In the genomic region with DNA sequence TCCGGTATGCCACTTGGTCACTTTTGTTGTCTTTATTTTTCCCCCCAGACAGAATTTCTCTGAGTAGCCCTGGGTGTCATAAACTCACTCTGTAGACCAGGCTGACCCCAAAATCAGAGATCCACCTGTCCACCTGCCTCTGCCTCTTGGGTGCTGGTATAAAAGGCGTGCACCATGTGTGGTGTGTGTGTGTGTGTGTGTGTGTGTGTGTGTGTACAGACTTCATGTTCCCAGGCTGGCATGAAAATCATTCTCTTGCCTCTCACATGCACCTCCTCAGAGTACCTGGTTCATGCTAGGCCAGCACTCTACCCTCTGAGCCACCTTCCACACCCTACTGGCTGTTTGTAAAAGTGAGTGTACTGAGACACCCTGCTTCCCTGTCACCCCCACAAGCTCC, we compare ENCODE assay signal across 17 mouse cellular contexts.
"Had no signal": no experiment of that assay in that cellular context is flagged by ENCODE, and none has a peak within 500 bp of the region (broad histone marks: within the 10 kb centered on the region; RNA-seq: fewer than 3 reads in every experiment).

No protein-coding gene starts in this region.

- H3K27me3 ChIP-seq: midbrain, embryonic 12.5 days; midbrain, embryonic 15.5 days; neural tube, embryonic 13.5 days; neural tube, embryonic 15.5 days had no signal

- H3K27ac ChIP-seq: liver, embryonic 12.5 days; liver, embryonic 14.5 days; midbrain, embryonic 12.5 days; midbrain, embryonic 15.5 days; neural tube, embryonic 13.5 days; neural tube, embryonic 15.5 days had no signal

- DNase-seq: lung, adult 18-20 months; lung, embryonic 14.5 days; lung, postnatal 10 days; retina, postnatal 1 day; right cerebral cortex, adult 18-20 months; right cerebral cortex, postnatal 25 days; right cerebral cortex, postnatal 4 days; spleen, adult 18-20 months; thymus, adult 2 months; thymus, postnatal 14 days had no signal

- ATAC-seq: liver, embryonic 12.5 days; midbrain, embryonic 15.5 days had no signal

- H3K36me3 ChIP-seq: liver, embryonic 12.5 days; midbrain, embryonic 12.5 days; midbrain, embryonic 15.5 days; neural tube, embryonic 13.5 days; neural tube, embryonic 15.5 days had no signal

- H3K9me3 ChIP-seq: liver, embryonic 12.5 days; midbrain, embryonic 12.5 days; midbrain, embryonic 15.5 days; neural tube, embryonic 13.5 days; neural tube, embryonic 15.5 days had no signal

- H3K4me3 ChIP-seq: liver, embryonic 12.5 days; midbrain, embryonic 12.5 days; midbrain, embryonic 15.5 days; myocyte; neural tube, embryonic 13.5 days; neural tube, embryonic 15.5 days had no signal

- H3K9ac ChIP-seq: liver, embryonic 12.5 days; liver, embryonic 14.5 days; lung, embryonic 14.5 days; midbrain, embryonic 12.5 days; midbrain, embryonic 15.5 days; neural tube, embryonic 13.5 days; neural tube, embryonic 15.5 days had no signal

- H3K4me2 ChIP-seq: liver, embryonic 12.5 days; lung, embryonic 14.5 days; midbrain, embryonic 12.5 days; midbrain, embryonic 15.5 days; neural tube, embryonic 13.5 days; neural tube, embryonic 15.5 days had no signal
